Mouse (Mus musculus) limb, embryonic 12.5 days (tissue): Measurements from ENCODE around the gene Eci1. TPM values are rescaled to one million over a fixed set of nuclear protein-coding genes. Genes with fewer than 3 reads are reported as not detected.

ENCODE experiments used
- ATAC-seq: fragments of 200-750 bp; cut with Nextera tagmentation; 2 replicates; pipeline ENCODE4 v1.8.0; 2017; ENCODE audit warnings: low read depth, moderate TSS enrichment; ENCODE audit not compliant: insufficient number of reproducible peaks, insufficient read depth, low FRiP score, low TSS enrichment
- H3K27ac ChIP-seq: fragments of 300-500 bp; sonication (generic); 2 replicates; pipeline ENCODE4 v1.5.1; 2016; ENCODE audit warnings: mild to moderate bottlenecking, moderate library complexity
- H3K27me3 ChIP-seq: fragments of 300-500 bp; sonication (generic); 2 replicates; pipeline ENCODE4 v1.6.1; 2016; ENCODE audit warnings: mild to moderate bottlenecking, moderate library complexity
- H3K36me3 ChIP-seq: fragments of 300-500 bp; sonication (generic); 2 replicates; pipeline ENCODE4 v1.6.1; 2016; ENCODE audit warnings: mild to moderate bottlenecking, moderate library complexity
- H3K4me1 ChIP-seq: fragments of 300-500 bp; sonication (generic); replicated peaks from 2 replicates; pipeline ENCODE4 v1.6.1; 2016
- H3K4me2 ChIP-seq: fragments of 300-500 bp; sonication (generic); 2 replicates; pipeline ENCODE4 v1.6.1; 2016; ENCODE audit warnings: mild to moderate bottlenecking, moderate library complexity
- H3K4me3 ChIP-seq: fragments of 300-500 bp; sonication (generic); replicated peaks from 2 replicates; pipeline ENCODE4 v1.5.1; 2016; ENCODE audit warnings: mild to moderate bottlenecking
- H3K9ac ChIP-seq: fragments of 300-500 bp; sonication (generic); replicated peaks from 2 replicates; pipeline ENCODE4 v1.6.1; 2016; ENCODE audit warnings: mild to moderate bottlenecking, moderate library complexity
- H3K9me3 ChIP-seq: fragments of 300-500 bp; sonication (generic); 2 replicates; pipeline ENCODE4 v1.6.1; 2016; ENCODE audit warnings: mild to moderate bottlenecking, moderate library complexity
- WGBS: fragments of 180-500 bp; shearing (Covaris S2); methylation state at CpG from one replicate; pipeline ENCODE4 v1.1.7; 2016; 5-methylcytosine and 5-hydroxymethylcytosine counted together
- polyA plus RNA-seq: library from polyadenylated mRNA; unstranded; fragments of >200 nt; fragmentation: Nextera tagmentation; extraction: Ambion mirVana; gene quantifications from 2 replicates; pipeline ENCODE4 v1.2.1, GENCODE M21; 2016

Eci1 gene
- polyA plus RNA-seq, 1 experiment from 2014 or later, result 102 TPM

DNA sequence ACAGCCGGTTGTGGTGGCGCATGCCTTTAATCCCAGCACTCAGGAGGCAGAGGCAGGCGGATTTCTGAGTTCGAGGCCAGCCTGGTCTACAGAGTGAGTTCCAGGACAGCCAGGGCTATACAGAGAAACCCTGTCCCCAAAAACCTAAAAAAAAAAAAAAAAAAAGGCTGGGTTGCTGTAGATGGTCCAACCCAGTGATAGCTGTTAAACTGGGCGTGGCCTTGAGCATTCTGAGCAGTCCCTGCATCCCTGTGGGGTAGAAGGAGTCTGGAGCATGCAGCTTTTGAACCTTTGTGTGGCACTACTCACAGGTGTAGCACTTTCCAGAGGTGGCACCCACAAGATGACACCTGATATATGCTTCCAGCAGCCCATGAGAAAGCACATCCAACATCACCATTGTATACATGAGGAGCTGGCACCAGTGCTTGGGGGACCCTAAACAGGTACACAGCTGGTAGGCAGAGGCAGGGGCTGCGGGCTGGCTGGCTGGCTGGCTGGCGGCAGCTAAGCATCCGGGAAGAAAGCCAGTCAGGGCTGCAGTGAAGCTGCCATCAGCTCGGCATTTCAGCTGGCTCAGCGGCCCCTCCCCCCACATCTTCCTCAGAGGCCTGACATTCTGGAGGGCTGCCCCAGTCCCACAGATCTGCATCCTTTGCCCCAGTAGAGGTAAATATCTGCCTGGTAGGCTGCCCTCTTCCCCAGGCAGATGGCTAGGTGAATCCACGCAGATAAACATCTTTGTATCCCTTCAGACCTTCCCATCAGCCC is 58.8 kb downstream of the Eci1 start:
- Histone ChIP-seq H3K9me3 (no peaks in the 10 kb centered on the region), H3K27me3 (peaks cover 30% of the 10 kb centered on the region), H3K4me2 (0 out of 2 replicates have a peak overlapping the region, but pooled peaks have one; percentile 17), H3K27ac (no peak overlapping the region), H3K4me1 (peaks cover 21% of the 10 kb centered on the region), H3K4me3 (0 out of 2 replicates have a peak overlapping the region, but pooled peaks have one; percentile 3), H3K9ac (no peak overlapping the region; the same call in 1 of the 2 replicates), H3K36me3 (no peaks in the 10 kb centered on the region)
- WGBS, result 42% methylated on average over 11 of the region's 11 CpGs
- no peak for ATAC-seq

DNA sequence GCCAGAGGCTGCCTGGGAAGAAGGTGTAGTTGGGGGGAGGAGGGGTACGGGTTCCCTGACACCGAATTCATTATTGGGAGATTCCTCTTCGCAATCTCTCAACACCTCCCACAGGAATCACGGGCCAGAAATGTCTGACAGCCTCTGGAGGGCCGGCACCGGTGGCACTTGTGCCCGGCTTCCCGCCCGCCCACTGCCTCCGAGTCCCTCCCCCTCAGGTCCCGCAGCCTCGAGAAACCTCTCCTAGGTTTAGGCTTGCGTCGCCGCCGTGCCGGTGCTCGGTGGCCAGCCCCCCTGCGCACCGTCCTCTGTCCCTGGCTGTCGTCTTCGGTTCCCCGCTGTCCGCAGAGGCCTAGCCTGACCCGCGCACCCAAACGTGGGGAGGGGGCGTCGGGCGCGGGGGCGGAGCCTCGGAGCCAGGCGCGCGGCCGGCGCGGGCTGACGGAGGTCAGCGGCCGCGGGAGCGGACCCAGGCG is 61.8 kb downstream of the Eci1 start, which contains the start of gene Caskin1:
TSS of gene Caskin1 (plus strand) at position 416 of the 476 bp plus-strand sequence.
- H3K27ac ChIP-seq, result peak within 1 kb of the TSS; percentile 35; the same call in 1 of the 2 replicates
- H3K27me3 ChIP-seq, result peaks cover 37% of the 10 kb centered on the region
- H3K4me3 ChIP-seq, result peak within 1 kb of the TSS; percentile 80
- H3K4me1 ChIP-seq, result peaks cover 21% of the 10 kb centered on the region
- peak; percentile 53 for ATAC-seq
- peak within 1 kb of the TSS; percentile 95 for H3K4me2 ChIP-seq
- no peaks in the 10 kb centered on the region for H3K9me3 ChIP-seq
- H3K9ac ChIP-seq, result peak within 1 kb of the TSS; percentile 83
- WGBS, result 1% methylated on average over 38 of the region's 45 CpGs
- H3K36me3 ChIP-seq, result no peaks in the 10 kb centered on the region

DNA sequence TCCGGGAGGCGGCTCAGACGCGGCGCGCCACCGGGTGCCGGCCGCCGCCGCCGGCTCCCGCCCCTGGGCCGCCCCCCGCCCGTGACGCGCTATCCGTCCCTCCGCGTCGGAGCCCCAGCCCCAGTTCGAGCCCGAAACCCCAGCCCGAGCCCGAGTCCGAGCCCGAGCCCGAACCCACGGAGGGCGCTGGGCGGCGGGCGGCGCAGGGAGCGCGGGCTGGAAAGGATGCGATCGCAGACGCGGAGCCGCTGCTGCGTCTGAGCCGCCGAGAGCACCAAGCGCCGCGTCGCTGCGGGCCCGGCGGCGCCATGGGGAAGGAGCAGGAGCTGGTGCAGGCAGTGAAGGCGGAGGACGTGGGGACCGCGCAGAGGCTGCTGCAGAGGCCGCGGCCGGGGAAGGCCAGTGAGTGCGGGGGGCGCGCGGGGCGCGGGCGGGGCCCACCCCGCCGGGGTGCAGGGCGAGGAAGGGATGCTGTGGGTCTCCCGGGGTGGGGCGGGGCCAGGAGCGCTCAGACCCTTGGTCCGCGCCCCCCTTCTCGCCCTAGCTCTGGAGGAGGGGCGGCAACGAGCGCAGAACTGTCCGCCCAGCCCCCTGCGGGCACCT is 62.3 kb downstream of the Eci1 start:
- under 1% methylated on average over 63 of the region's 81 CpGs for WGBS
- H3K27ac ChIP-seq, result peak overlapping the region; percentile 35; the same call in 1 of the 2 replicates

More for the DNA sequence above, 62.3 kb downstream of the Eci1 start:
- Histone ChIP-seq H3K36me3 (no peaks in the 10 kb centered on the region), H3K27me3 (peaks cover 37% of the 10 kb centered on the region), H3K9ac (peak overlapping the region; percentile 83), H3K4me2 (peak overlapping the region; percentile 95), H3K9me3 (no peaks in the 10 kb centered on the region), H3K4me3 (peak overlapping the region; percentile 80), H3K4me1 (peaks cover 21% of the 10 kb centered on the region)
- 0 out of 2 replicates have a peak, but pooled peaks have one; percentile 54 for ATAC-seq

Other genes with a start within 250 kb of the Eci1 start
- gene Tbc1d24, start 221.1 kb upstream of the Eci1 start, polyA plus RNA-seq, result 6.7 and 9.9 TPM in 2 replicates
- 19.5 and 19.8 TPM in 2 replicates for gene Ntn3, start 217.1 kb upstream of the Eci1 start, polyA plus RNA-seq
- gene Tedc2, start 205.8 kb upstream of the Eci1 start, polyA plus RNA-seq, result 18.3 and 20.2 TPM in 2 replicates
- gene Ccnf, start 175.2 kb upstream of the Eci1 start, polyA plus RNA-seq, result 90.7 and 92.7 TPM in 2 replicates
- gene Abca17, start 75.6 kb upstream of the Eci1 start, polyA plus RNA-seq, result 0.08 TPM in 1 of 2 replicates, not detected in the other
- gene Abca3, start 74.7 kb upstream of the Eci1 start, polyA plus RNA-seq, result 4.7 and 4.8 TPM in 2 replicates
- gene Rnps1, start 12.1 kb upstream of the Eci1 start, polyA plus RNA-seq, result 362 and 373 TPM in 2 replicates
- 2.8 and 3.4 TPM in 2 replicates for gene Dnase1l2, start 16.5 kb downstream of the Eci1 start, polyA plus RNA-seq
- gene E4f1, start 43.7 kb downstream of the Eci1 start, polyA plus RNA-seq, result 37.2 and 45.6 TPM in 2 replicates
- gene Pgp, start 43.8 kb downstream of the Eci1 start, polyA plus RNA-seq, result 54.9 and 56.6 TPM in 2 replicates
- gene Bricd5, start 47.2 kb downstream of the Eci1 start, polyA plus RNA-seq, result not detected in 2 replicates
- gene Mlst8, start 52.4 kb downstream of the Eci1 start, polyA plus RNA-seq, result 34.7 and 35.5 TPM in 2 replicates
- 6.1 and 6.5 TPM in 2 replicates for gene Caskin1, start 62.0 kb downstream of the Eci1 start, polyA plus RNA-seq
- 97.4 and 101 TPM in 2 replicates for gene Traf7, start 101.3 kb downstream of the Eci1 start, polyA plus RNA-seq
- gene Rab26, start 107.6 kb downstream of the Eci1 start, polyA plus RNA-seq, result 3.2 and 4.0 TPM in 2 replicates
- gene Pkd1, start 123.2 kb downstream of the Eci1 start, polyA plus RNA-seq, result 23.2 and 32.2 TPM in 2 replicates
- gene Tsc2, start 206.0 kb downstream of the Eci1 start, polyA plus RNA-seq, result 68.6 and 77.7 TPM in 2 replicates
- gene Nthl1, start 206.0 kb downstream of the Eci1 start, polyA plus RNA-seq, result 23.3 and 24.9 TPM in 2 replicates
- gene Slc9a3r2, start 223.7 kb downstream of the Eci1 start, polyA plus RNA-seq, result 58.9 and 59.3 TPM in 2 replicates
- gene Npw, start 231.8 kb downstream of the Eci1 start, polyA plus RNA-seq, result 0.49 and 1.3 TPM in 2 replicates
- 24.5 and 28.4 TPM in 2 replicates for gene Zfp598, start 243.0 kb downstream of the Eci1 start, polyA plus RNA-seq